Mouse (Mus musculus): ENCODE measurements at regions not wholly inside any gene's neighbourhood (a gene's known extent, or its start where the extent isn't known, plus 50 kb on each side); places are given as distances from the start of the nearest gene placed in this dataset.

- 62% methylated on average over 10 of the region's 10 CpGs for WGBS
These were observed 258.9 kb downstream of the Dhx35 start for GRCm38 (mm10) chr2:159053534-159053933.

GRCm38 (mm10) chr2:159053936-159054335 lies 259.3 kb downstream of the Dhx35 start:
- Histone ChIP-seq H3K27me3 (peaks cover 8% of the 10 kb centered on the region; the same call in 1 of the 2 replicates), H3K36me3 (no peaks in the 10 kb centered on the region), H3K4me2 (replicated peaks) (no peak overlapping the region), H3K9ac (no peak overlapping the region), H3K27ac (no peak overlapping the region), H3K4me1 (peaks cover 10% of the 10 kb centered on the region), H3K9me3 (replicated peaks) (no peaks in the 10 kb centered on the region), H3K4me3 (no peak overlapping the region)
- 66% methylated on average over 4 of the region's 4 CpGs for WGBS
- ATAC-seq (ENCODE audit: low FRiP score): peak; percentile 61; the same call in 1 of the 2 replicates

More at GRCm38 (mm10) chr2:159053534-159053933, 258.9 kb downstream of the Dhx35 start:
- Histone ChIP-seq H3K27ac (no peak overlapping the region), H3K4me2 (replicated peaks) (no peak overlapping the region), H3K36me3 (no peaks in the 10 kb centered on the region), H3K9ac (no peak overlapping the region), H3K9me3 (replicated peaks) (no peaks in the 10 kb centered on the region), H3K4me1 (peaks cover 10% of the 10 kb centered on the region), H3K4me3 (no peak overlapping the region), H3K27me3 (peaks cover 7% of the 10 kb centered on the region; the same call in 1 of the 2 replicates)
- ATAC-seq (ENCODE audit: low FRiP score): peak; percentile 59

- 95% methylated on average over 3 of the region's 3 CpGs for WGBS
These were observed 259.8 kb downstream of the Dhx35 start for GRCm38 (mm10) chr2:159054451-159054850.

GRCm38 (mm10) chr2:159055780-159056179 lies 261.2 kb downstream of the Dhx35 start:
- 46% methylated on average over 6 of the region's 6 CpGs for WGBS
- no peak for ATAC-seq (ENCODE audit: low FRiP score)
- Histone ChIP-seq H3K4me2 (replicated peaks) (no peak overlapping the region), H3K9me3 (replicated peaks) (no peaks in the 10 kb centered on the region), H3K27me3 (peaks cover 8% of the 10 kb centered on the region; the same call in 1 of the 2 replicates), H3K36me3 (no peaks in the 10 kb centered on the region), H3K4me3 (no peak overlapping the region), H3K9ac (no peak overlapping the region), H3K4me1 (peaks cover 10% of the 10 kb centered on the region), H3K27ac (no peak overlapping the region)

More at GRCm38 (mm10) chr2:159054451-159054850, 259.8 kb downstream of the Dhx35 start:
- Histone ChIP-seq H3K36me3 (no peaks in the 10 kb centered on the region), H3K9me3 (replicated peaks) (no peaks in the 10 kb centered on the region), H3K4me2 (replicated peaks) (no peak overlapping the region), H3K27me3 (peaks cover 8% of the 10 kb centered on the region; the same call in 1 of the 2 replicates), H3K4me1 (peaks cover 10% of the 10 kb centered on the region), H3K27ac (no peak overlapping the region), H3K9ac (no peak overlapping the region), H3K4me3 (no peak overlapping the region)
- no peak for ATAC-seq (ENCODE audit: low FRiP score)

GRCm38 (mm10) chr2:159056960-159057359 lies 262.4 kb downstream of the Dhx35 start:
- H3K27me3 ChIP-seq: peaks cover 15% of the 10 kb centered on the region
- whole genome bisulfite sequencing: 74% methylated on average over 3 of the region's 3 CpGs
- no peaks in the 10 kb centered on the region for H3K9me3 ChIP-seq (replicated peaks)

GRCm38 (mm10) chr2:159057506-159057905 lies 262.9 kb downstream of the Dhx35 start:
- Histone ChIP-seq H3K36me3 (no peaks in the 10 kb centered on the region), H3K4me3 (no peak overlapping the region), H3K9me3 (replicated peaks) (no peaks in the 10 kb centered on the region), H3K27me3 (peaks cover 17% of the 10 kb centered on the region), H3K4me2 (replicated peaks) (no peak overlapping the region), H3K9ac (no peak overlapping the region), H3K27ac (no peak overlapping the region), H3K4me1 (peaks cover 10% of the 10 kb centered on the region)
- no peak for ATAC-seq (ENCODE audit: low FRiP score)
- 65% methylated on average over 5 of the region's 5 CpGs for WGBS

More at GRCm38 (mm10) chr2:159056960-159057359, 262.4 kb downstream of the Dhx35 start:
- Histone ChIP-seq H3K36me3 (no peaks in the 10 kb centered on the region), H3K27ac (no peak overlapping the region), H3K4me1 (peaks cover 10% of the 10 kb centered on the region), H3K9ac (no peak overlapping the region), H3K4me3 (no peak overlapping the region), H3K4me2 (replicated peaks) (no peak overlapping the region)
- no peak for ATAC-seq (ENCODE audit: low FRiP score)

DNA sequence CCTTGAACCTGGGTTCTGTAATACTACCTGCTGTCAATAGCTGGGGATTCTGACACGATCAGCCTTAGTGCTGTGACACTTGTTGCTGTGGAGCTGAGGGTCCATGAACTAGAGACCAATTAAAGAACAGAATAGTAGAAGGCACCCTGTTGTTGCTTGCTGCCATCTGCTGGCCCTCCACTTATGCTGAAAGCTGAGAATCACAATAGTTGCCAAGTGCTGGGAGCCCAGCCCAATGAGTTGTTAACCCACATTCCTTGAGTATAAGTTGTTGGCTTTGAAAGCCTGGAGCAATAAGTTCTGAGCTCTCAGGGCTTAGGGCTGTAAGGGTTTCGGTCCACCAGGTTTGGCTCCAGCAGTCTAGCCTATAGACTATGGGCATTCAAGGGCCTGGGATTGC lies 267.7 kb downstream of the Dhx35 start:
- no peaks in the 10 kb centered on the region for H3K36me3 ChIP-seq
- no peak overlapping the region for H3K4me3 ChIP-seq
- H3K9ac ChIP-seq: no peak overlapping the region
- no peaks in the 10 kb centered on the region for H3K9me3 ChIP-seq (replicated peaks)
- H3K4me2 ChIP-seq (replicated peaks): no peak overlapping the region
- peaks cover 41% of the 10 kb centered on the region for H3K27me3 ChIP-seq
- peaks cover 5% of the 10 kb centered on the region for H3K4me1 ChIP-seq
- WGBS: 89% methylated on average over 2 of the region's 2 CpGs
- H3K27ac ChIP-seq: no peak overlapping the region
- ATAC-seq (ENCODE audit: low FRiP score): no peak

GRCm38 (mm10) chr2:159062666-159063065 lies 268.1 kb downstream of the Dhx35 start:
- 0 out of 2 replicates have a peak, but pooled peaks cover under 1% of the 10 kb centered on the region for H3K4me1 ChIP-seq
- peaks cover 40% of the 10 kb centered on the region for H3K27me3 ChIP-seq
- no peak for ATAC-seq (ENCODE audit: low FRiP score)
- no peak overlapping the region for H3K9ac ChIP-seq
- WGBS: 74% methylated on average over 2 of the region's 2 CpGs
- no peaks in the 10 kb centered on the region for H3K36me3 ChIP-seq
- H3K27ac ChIP-seq: no peak overlapping the region
- no peaks in the 10 kb centered on the region for H3K9me3 ChIP-seq (replicated peaks)
- no peak overlapping the region for H3K4me2 ChIP-seq (replicated peaks)
- H3K4me3 ChIP-seq: no peak overlapping the region

DNA sequence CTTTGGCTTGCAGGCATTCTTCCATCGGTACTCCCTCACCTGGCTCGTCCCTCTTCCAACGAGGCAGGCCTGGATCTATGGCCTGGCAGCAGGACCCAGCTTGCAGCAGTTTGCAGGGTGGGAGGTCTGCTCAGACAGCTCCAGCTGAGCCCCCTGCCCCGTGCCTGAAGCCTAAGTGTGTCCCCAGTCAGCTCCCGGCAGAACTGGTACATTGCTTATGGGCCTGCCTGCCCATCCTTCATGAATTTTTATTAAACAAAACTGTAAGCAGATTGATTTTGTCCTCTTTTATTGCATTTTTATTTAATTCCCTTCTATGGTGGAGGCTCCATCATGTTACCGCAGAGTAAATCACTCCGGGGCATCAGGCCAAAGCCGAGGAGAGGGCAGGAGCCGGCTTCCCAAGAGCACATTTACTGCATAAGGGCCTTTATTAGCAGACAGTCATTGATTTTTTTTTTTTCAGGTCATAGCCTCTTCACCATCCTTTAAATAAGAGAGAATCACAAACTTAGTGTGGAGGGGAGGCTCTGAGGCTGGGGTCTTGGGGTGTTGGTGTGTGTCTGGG lies 269.9 kb downstream of the Dhx35 start:
- H3K4me3 ChIP-seq: no peak overlapping the region
- H3K27me3 ChIP-seq: peaks cover 44% of the 10 kb centered on the region
- H3K9me3 ChIP-seq (replicated peaks): no peaks in the 10 kb centered on the region
- 0 out of 2 replicates have a peak, but pooled peaks have one; percentile 58 for ATAC-seq (ENCODE audit: low FRiP score)
- no peak overlapping the region for H3K27ac ChIP-seq
- 45% methylated on average over 9 of the region's 9 CpGs for WGBS
- H3K4me1 ChIP-seq: peaks cover 7% of the 10 kb centered on the region
- no peak overlapping the region for H3K4me2 ChIP-seq (replicated peaks)
- no peak overlapping the region for H3K9ac ChIP-seq
- H3K36me3 ChIP-seq: no peaks in the 10 kb centered on the region

- Histone ChIP-seq H3K9ac (no peak overlapping the region), H3K4me2 (replicated peaks) (no peak overlapping the region), H3K36me3 (no peaks in the 10 kb centered on the region), H3K4me1 (peaks cover 7% of the 10 kb centered on the region), H3K4me3 (no peak overlapping the region), H3K27ac (no peak overlapping the region), H3K27me3 (peaks cover 53% of the 10 kb centered on the region), H3K9me3 (replicated peaks) (no peaks in the 10 kb centered on the region)
- WGBS: 35% methylated on average over 7 of the region's 7 CpGs
- ATAC-seq (ENCODE audit: low FRiP score): no peak
These were observed 272.9 kb downstream of the Dhx35 start for GRCm38 (mm10) chr2:159067506-159067905.

DNA sequence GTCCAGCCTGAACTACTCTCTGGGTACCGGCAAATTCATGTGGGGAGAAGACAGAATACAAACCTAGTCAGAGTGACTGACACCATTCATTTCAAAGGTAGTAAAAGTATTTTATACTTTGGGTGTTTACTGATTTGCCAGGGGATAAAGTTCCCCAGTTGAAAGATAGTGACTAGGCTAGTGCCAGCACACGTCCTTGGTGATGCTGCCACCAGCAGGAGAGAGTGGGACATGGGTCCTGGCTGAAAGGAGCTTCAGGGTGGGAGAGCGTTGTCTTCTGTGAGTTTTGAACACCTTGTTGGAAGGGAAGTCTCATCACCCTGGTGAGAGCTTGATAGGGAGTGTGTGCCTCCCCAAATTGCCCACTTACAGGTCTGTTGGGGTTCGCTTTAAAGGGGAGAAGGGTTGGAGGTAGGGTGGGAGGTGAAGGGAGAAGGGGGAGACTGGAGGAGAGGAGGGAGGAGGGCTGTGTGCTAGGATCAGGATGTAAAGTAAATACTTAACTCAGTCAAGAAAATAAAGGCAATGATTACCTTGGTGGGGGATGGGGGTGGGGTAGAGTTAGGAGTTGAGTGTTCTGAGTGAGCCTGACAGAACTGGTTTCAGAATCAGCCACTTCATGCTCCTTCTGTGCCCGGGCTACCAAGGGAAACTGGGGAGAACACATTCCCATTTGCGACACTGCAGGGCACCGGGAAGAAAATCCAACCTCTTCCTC lies 273.9 kb downstream of the Dhx35 start:
- Histone ChIP-seq H3K9me3 (replicated peaks) (no peaks in the 10 kb centered on the region), H3K4me1 (peaks cover 7% of the 10 kb centered on the region), H3K4me2 (replicated peaks) (no peak overlapping the region), H3K36me3 (no peaks in the 10 kb centered on the region), H3K27me3 (peaks cover 52% of the 10 kb centered on the region), H3K4me3 (no peak overlapping the region), H3K27ac (no peak overlapping the region), H3K9ac (no peak overlapping the region)
- WGBS: 40% methylated on average over 7 of the region's 7 CpGs
- no peak for ATAC-seq (ENCODE audit: low FRiP score)

GRCm38 (mm10) chr2:159069180-159069579 lies 274.6 kb downstream of the Dhx35 start:
- Histone ChIP-seq H3K4me1 (peaks cover 7% of the 10 kb centered on the region), H3K27me3 (peaks cover 59% of the 10 kb centered on the region), H3K9me3 (replicated peaks) (no peaks in the 10 kb centered on the region), H3K9ac (no peak overlapping the region), H3K4me3 (no peak overlapping the region), H3K36me3 (no peaks in the 10 kb centered on the region), H3K27ac (no peak overlapping the region), H3K4me2 (replicated peaks) (no peak overlapping the region)
- 3% methylated on average over 6 of the region's 6 CpGs for WGBS
- peak; percentile 46; the same call in 1 of the 2 replicates for ATAC-seq (ENCODE audit: low FRiP score)
